Mouse (Mus musculus) hindbrain, embryonic 11.5 days (tissue): Measurements from ENCODE around the gene Bicd2. TPM values are rescaled to one million over a fixed set of nuclear protein-coding genes. Genes with fewer than 3 reads are reported as not detected.

Source experiments
- ATAC-seq: fragments of 200-750 bp; cut with Nextera tagmentation; 2 replicates; pipeline ENCODE4 v1.8.0; 2017; ENCODE audit warnings: mild to moderate bottlenecking, moderate TSS enrichment, moderate library complexity; ENCODE audit not compliant: low FRiP score
- DNase-seq: peaks from one replicate; pipeline ENCODE4 v3.0.0-alpha.2; 2015; ENCODE audit warnings: low spot score
- H3K27ac ChIP-seq: fragments of 300-500 bp; sonication (generic); 2 replicates; pipeline ENCODE4 v1.5.1; 2014; ENCODE audit warnings: mild to moderate bottlenecking, low read depth, low read length
- H3K27me3 ChIP-seq: fragments of 300-500 bp; sonication (generic); 2 replicates; pipeline ENCODE4 v1.6.1; 2014; ENCODE audit warnings: mild to moderate bottlenecking, low read length, moderate library complexity, mixed read lengths; ENCODE audit not compliant: control insufficient read depth, insufficient read depth
- H3K36me3 ChIP-seq: fragments of 300-500 bp; sonication (generic); 2 replicates; pipeline ENCODE4 v1.6.1; 2014; ENCODE audit warnings: mild to moderate bottlenecking, low read length, moderate library complexity, mixed read lengths; ENCODE audit not compliant: control insufficient read depth, insufficient read depth
- H3K4me1 ChIP-seq: fragments of 300-500 bp; sonication (generic); replicated peaks from 2 replicates; pipeline ENCODE4 v1.6.1; 2014; ENCODE audit warnings: low read length, mixed read lengths; ENCODE audit not compliant: control insufficient read depth, insufficient read depth
- H3K4me2 ChIP-seq: fragments of 300-500 bp; sonication (generic); replicated peaks from 2 replicates; pipeline ENCODE4 v1.6.1; 2014; ENCODE audit warnings: mild to moderate bottlenecking, low read depth, low read length
- H3K4me3 ChIP-seq: fragments of 300-500 bp; sonication (generic); 2 replicates; pipeline ENCODE4 v1.5.1; 2014; ENCODE audit warnings: low read depth, low read length
- H3K9ac ChIP-seq: fragments of 300-500 bp; sonication (generic); 2 replicates; pipeline ENCODE4 v1.6.1; 2014; ENCODE audit warnings: low read depth, low read length
- H3K9me3 ChIP-seq: fragments of 300-500 bp; sonication (generic); 2 replicates; pipeline ENCODE4 v1.6.1; 2016; ENCODE audit warnings: low read length; ENCODE audit not compliant: control insufficient read depth
- WGBS: fragments of 180-500 bp; shearing (Covaris S2); extraction: QIAGEN DNeasy Blood & Tissue Kit; methylation state at CpG from one replicate; pipeline ENCODE4 v1.1.7; 2014; 5-methylcytosine and 5-hydroxymethylcytosine counted together
- polyA plus RNA-seq: library from polyadenylated mRNA; unstranded; fragments of >200 nt; fragmentation: Nextera tagmentation; extraction: Ambion mirVana; gene quantifications from 2 replicates; pipeline ENCODE4 v1.2.1, GENCODE M21; 2014

Bicd2 gene
- polyA plus RNA-seq, 1 experiment from 2014 or later: 26.9 TPM

DNA sequence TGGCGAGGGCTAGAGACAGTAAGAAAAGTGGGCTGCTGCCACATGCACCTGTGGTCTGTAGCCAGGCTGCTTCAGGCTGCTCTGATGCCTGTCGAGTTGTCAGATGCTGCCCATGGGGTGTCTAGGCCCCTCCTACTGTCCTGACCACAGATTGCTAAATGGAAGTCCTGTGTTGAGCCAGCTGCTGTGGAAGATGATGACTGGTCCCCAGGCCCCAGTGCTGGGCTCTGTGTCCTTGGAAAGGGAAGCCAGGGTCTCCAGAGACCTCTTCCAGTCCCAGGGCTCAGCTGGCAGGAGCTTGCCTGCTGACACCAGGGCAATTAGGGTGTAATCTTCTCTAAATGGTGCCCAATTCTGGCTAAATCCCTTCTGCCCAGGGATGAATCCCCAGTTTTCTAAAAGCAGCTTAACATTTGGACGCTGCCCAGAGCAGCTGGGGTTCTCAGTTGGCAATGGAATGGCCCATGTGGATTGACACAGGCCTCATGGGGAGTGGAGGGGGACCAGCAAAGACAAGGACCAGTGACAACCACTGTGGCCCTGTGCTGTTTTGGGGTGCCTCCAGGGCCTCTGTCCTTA, 11.3 kb downstream of the Bicd2 start:
- Histone ChIP-seq H3K4me3 (no peak overlapping the region), H3K4me1 (peaks cover 2% of the 10 kb centered on the region; the same call in 1 of the 2 replicates), H3K27ac (no peak overlapping the region), H3K27me3 (no peaks in the 10 kb centered on the region), H3K9ac (no peak overlapping the region), H3K36me3 (no peaks in the 10 kb centered on the region), H3K4me2 (no peak overlapping the region), H3K9me3 (no peaks in the 10 kb centered on the region)
- WGBS: 60% methylated on average over 3 of the region's 3 CpGs
- ATAC-seq (peak; percentile 82), DNase-seq (peak; percentile 54)

DNA sequence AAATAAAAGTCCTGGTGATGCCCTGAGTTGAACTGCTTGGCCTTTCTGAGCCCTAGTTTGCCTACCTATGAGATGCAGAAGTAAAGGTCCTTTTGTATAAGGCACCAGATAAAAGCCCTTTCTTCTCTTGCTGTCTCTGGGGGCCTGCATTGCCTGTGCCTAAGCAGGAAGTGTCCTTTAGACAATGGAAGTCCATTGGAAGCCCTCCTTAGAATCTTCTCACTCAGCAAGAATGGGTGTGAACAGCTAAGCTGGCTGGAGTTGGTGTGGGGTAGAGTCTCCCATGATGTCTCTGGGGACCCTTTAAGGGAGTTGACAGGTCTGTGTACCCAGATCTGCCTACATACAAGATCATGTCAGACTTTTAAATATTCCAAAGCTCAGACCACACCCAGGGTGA, 12.0 kb downstream of the Bicd2 start:
- no peaks in the 10 kb centered on the region for H3K9me3 ChIP-seq

DNA sequence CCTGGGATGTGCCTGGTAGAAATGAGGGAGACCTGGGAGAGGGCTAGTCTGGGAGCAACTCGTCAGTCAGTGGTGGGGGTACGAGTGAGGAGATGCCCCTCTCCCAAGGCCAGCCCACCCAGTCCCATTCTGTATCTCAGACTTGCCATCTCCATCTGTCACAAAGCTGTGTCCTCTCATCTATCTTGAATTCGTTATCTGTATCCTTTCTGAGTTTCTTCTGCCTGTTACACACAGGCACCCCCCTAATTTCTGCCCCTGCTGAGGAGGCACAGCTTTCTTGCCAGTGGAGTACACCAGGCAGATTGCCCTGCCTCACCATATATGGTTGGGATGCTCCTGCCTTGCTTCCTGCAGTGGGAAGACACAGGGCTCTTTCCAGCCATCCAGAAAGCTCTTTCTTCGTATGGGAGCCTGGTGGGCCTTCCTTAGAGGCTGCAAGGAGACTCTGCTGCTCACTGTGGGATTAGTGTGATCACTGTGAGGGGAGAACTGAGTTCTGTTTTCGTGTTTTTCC, 12.7 kb downstream of the Bicd2 start:
- H3K9me3 ChIP-seq: no peaks in the 10 kb centered on the region
- no peak overlapping the region for H3K4me3 ChIP-seq
- no peak overlapping the region for H3K9ac ChIP-seq
- no peaks in the 10 kb centered on the region for H3K36me3 ChIP-seq
- no peak overlapping the region for H3K4me2 ChIP-seq
- no peak overlapping the region for H3K27ac ChIP-seq
- DNase-seq: no peak
- peaks cover 2% of the 10 kb centered on the region; the same call in 1 of the 2 replicates for H3K4me1 ChIP-seq
- 79% methylated on average over 5 of the region's 5 CpGs for WGBS
- no peak for ATAC-seq
- no peaks in the 10 kb centered on the region for H3K27me3 ChIP-seq

More for the DNA sequence above, 12.0 kb downstream of the Bicd2 start:
- ATAC-seq: no peak
- DNase-seq: no peak
- H3K36me3 ChIP-seq: no peaks in the 10 kb centered on the region
- H3K9ac ChIP-seq: no peak overlapping the region
- H3K27me3 ChIP-seq: no peaks in the 10 kb centered on the region
- H3K4me1 ChIP-seq: peaks cover 2% of the 10 kb centered on the region; the same call in 1 of the 2 replicates
- no peak overlapping the region for H3K4me3 ChIP-seq
- no peak overlapping the region for H3K4me2 ChIP-seq
- H3K27ac ChIP-seq: 0 out of 2 replicates have a peak overlapping the region, but pooled peaks have one; percentile 12

DNA sequence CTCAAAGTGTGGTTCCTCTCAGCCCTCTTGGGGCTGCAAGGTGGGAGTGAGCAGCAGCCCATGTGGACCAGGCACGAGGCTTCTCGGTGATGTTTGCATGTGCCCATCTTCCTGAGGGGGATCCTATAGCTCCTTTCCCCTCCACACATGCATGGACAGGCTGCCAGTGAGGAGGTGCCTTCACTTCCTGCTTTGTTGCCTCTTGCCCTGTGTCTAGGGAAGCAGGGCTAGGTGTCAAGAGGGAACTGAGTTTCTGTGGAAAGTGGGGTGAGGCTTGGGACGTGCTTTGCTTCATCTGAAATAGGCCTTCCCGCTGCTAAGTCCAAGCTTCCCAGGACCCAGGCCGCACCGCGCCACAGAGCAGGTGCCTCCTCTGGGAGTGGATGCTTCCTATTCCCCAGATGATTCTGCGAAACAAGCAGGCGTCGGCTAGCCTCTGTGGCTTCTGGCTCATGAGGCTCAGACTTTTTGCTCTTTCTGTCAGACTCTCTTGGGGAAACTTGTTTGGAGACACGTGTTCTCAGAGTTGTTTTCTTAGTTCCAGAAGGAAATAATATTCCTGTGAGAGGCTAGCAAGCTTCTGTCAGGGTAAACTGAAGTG, 14.2 kb downstream of the Bicd2 start:
- no peak overlapping the region for H3K27ac ChIP-seq
- no peaks in the 10 kb centered on the region for H3K36me3 ChIP-seq
- WGBS: 90% methylated on average over 11 of the region's 11 CpGs
- no peak for ATAC-seq
- peaks cover 2% of the 10 kb centered on the region; the same call in 1 of the 2 replicates for H3K4me1 ChIP-seq
- H3K4me3 ChIP-seq: no peak overlapping the region
- DNase-seq: no peak
- H3K9me3 ChIP-seq: no peaks in the 10 kb centered on the region
- H3K27me3 ChIP-seq: no peaks in the 10 kb centered on the region
- H3K4me2 ChIP-seq: no peak overlapping the region
- H3K9ac ChIP-seq: no peak overlapping the region

DNA sequence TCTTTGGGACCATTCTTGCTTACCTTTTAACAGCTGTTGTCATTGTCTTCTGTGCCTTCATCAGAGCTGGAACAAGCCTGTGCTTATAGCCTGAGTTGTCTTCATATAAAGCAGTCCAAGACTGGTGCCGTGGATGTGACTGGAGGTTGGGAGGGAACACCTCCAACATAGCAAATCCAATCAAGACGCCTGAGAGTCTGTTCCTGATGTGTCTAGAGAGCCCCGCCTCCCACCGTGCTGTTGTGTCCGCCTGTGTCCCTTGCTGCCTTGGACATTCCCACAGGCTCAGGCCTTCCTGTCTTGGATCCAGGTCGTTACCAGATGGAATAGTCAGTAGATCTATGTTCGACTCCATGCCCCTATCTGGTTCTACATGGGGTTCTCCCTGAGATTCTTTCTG, 14.7 kb downstream of the Bicd2 start:
- H3K9me3 ChIP-seq: no peaks in the 10 kb centered on the region

DNA sequence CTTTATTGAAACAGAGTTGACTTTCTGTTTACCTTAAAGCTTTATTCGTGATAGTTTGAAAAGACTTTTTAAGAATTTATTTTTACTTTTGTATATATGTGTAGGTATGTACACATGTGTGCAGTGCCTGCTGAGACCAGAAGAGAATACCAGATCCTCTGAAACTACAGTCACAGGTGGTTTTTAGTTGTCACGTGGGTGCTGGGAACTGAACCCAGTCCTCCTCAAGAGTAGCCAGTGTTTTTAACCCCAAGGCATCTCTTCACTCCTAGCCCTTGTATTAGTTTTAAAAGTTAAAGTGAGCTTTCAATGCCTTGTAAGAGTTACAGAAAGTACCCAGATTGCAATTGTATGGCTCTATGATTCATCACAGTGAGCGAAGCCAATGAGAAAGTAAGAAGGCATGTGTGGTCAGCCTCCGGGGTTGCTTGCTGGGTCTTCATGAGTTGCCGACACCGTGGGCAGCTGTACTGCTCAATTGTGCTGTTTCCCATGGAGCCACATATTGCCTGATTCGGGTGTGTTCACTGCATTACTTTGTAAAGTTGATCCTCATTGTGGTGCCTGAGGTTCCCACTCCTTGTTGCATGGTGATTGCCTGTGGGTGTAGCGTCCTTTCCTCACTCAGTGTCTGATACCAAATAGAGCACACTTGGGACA, 16.1 kb downstream of the Bicd2 start:
- 95% methylated on average over 8 of the region's 8 CpGs for WGBS

More for the DNA sequence above, 14.7 kb downstream of the Bicd2 start:
- no peak overlapping the region for H3K27ac ChIP-seq
- H3K4me3 ChIP-seq: no peak overlapping the region
- no peaks in the 10 kb centered on the region for H3K36me3 ChIP-seq
- peaks cover 2% of the 10 kb centered on the region; the same call in 1 of the 2 replicates for H3K4me1 ChIP-seq
- H3K4me2 ChIP-seq: no peak overlapping the region
- no peak for ATAC-seq
- DNase-seq: no peak
- no peak overlapping the region for H3K9ac ChIP-seq
- no peaks in the 10 kb centered on the region for H3K27me3 ChIP-seq
- 82% methylated on average over 7 of the region's 7 CpGs for WGBS

DNA sequence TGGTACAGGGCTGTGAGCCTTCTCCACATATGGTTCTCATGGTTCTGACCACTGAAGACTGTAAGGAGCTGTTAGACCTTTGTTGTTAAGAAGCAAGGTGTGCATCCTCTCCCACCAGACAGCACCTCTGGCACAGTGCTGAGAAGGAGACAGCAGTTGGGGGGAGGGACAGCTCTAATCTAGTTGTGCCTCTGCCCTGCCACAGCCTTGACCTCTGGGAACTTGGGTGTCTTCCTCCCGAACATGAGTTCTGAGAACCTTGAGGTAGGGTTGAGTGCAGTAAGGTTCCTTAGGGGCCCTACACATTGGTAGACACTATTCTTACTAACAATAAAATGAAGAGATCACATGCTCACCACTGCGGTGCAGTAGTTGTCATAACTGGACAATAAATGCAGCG, 16.8 kb downstream of the Bicd2 start:
- Histone ChIP-seq H3K36me3 (no peaks in the 10 kb centered on the region), H3K27ac (no peak overlapping the region), H3K4me3 (no peak overlapping the region), H3K9me3 (no peaks in the 10 kb centered on the region), H3K9ac (no peak overlapping the region), H3K4me1 (peaks cover 2% of the 10 kb centered on the region; the same call in 1 of the 2 replicates), H3K27me3 (no peaks in the 10 kb centered on the region), H3K4me2 (no peak overlapping the region)
- no peak for ATAC-seq
- no peak for DNase-seq
- WGBS: 91% methylated on average over 3 of the region's 3 CpGs

More for the DNA sequence above, 16.1 kb downstream of the Bicd2 start:
- Histone ChIP-seq H3K9ac (no peak overlapping the region), H3K27ac (no peak overlapping the region), H3K4me1 (peaks cover 2% of the 10 kb centered on the region; the same call in 1 of the 2 replicates), H3K4me2 (no peak overlapping the region), H3K36me3 (no peaks in the 10 kb centered on the region), H3K9me3 (no peaks in the 10 kb centered on the region), H3K4me3 (no peak overlapping the region), H3K27me3 (no peaks in the 10 kb centered on the region)
- ATAC-seq (no peak), DNase-seq (no peak)

DNA sequence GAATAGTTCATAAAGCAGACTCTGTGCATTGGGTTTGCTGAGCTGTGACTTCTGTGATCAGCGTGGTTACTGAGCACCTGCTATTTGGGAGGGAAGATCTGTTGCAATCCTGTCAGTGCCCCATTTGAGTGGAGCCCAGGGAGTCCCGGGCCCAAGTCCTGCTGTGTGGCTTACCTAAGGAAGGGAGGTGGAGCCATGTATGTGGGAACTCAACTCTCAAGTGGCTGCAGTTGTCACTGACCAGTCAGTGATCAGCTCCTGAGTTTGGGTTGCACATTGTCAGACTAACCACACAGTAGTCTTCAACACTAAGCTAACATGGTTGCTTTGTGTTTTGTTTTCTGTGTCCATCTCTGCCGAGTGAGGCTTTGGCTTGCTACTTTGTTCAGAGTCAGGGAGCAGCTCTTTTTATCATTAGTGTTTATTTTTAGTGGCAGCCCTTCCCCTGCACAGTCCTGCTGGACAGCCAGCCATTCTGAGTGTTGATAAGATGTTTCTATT, 19.6 kb downstream of the Bicd2 start:
- 47% methylated on average over 3 of the region's 3 CpGs for WGBS
- H3K36me3 ChIP-seq: no peaks in the 10 kb centered on the region
- H3K9ac ChIP-seq: no peak overlapping the region
- H3K4me1 ChIP-seq: no peaks in the 10 kb centered on the region
- DNase-seq: no peak
- no peak overlapping the region for H3K4me3 ChIP-seq
- H3K9me3 ChIP-seq: no peaks in the 10 kb centered on the region
- no peak overlapping the region for H3K4me2 ChIP-seq
- no peaks in the 10 kb centered on the region for H3K27me3 ChIP-seq
- ATAC-seq: no peak
- no peak overlapping the region for H3K27ac ChIP-seq
